Comparison of ENCODE assay signal across 24 mouse cellular contexts in the genomic region with DNA sequence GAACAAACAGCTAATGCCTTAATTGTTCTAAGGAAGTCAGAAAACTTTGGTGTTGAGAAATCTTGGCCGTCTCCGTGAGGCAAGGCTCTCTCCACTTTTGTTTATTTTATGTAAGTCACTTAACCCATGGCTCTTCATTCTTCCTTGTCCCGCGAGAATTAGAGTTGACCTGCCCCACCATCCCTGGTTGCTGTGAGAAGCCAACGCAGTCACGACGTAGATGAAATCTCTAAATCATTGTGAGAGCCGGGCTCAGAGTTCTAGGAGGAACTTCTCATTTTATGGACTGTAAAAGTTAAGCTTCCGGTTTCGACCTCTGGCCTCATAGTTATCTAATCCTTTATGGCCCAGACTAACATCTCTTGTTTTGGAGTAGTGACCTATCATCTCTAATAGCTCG.
DNase-seq lines count a peak whose midpoint lies in the region; ATAC-seq lines count a peak whose summit lies in the region.
"Had no signal": no experiment of that assay in that cellular context is flagged by ENCODE, and none has a peak within 500 bp of the region (broad histone marks: within the 10 kb centered on the region; RNA-seq: fewer than 3 reads in every experiment).

No protein-coding gene starts in this region.

- no peaks in the 10 kb centered on the region for H3K27me3 ChIP-seq in forebrain, embryonic 11.5 days (ENCODE audit: control insufficient read depth, insufficient read depth, low read length)
- H3K27me3 ChIP-seq: forebrain, embryonic 12.5 days; heart, embryonic 15.5 days; hindbrain, embryonic 15.5 days; intestine, embryonic 15.5 days; stomach, embryonic 15.5 days had no signal

- 89% methylated on average over 11 of the region's 11 CpGs for WGBS in forebrain, embryonic 11.5 days

- no peaks in the 10 kb centered on the region for H3K36me3 ChIP-seq in forebrain, embryonic 11.5 days (ENCODE audit: control insufficient read depth, insufficient read depth, low read length)
- H3K36me3 ChIP-seq: forebrain, embryonic 12.5 days; heart, embryonic 15.5 days; hindbrain, embryonic 15.5 days; intestine, embryonic 15.5 days; midbrain, embryonic 10.5 days; stomach, embryonic 15.5 days had no signal

- no peak overlapping the region for H3K9ac ChIP-seq in forebrain, embryonic 11.5 days (ENCODE audit: low read length)
- H3K9ac ChIP-seq: forebrain, embryonic 12.5 days; heart, embryonic 15.5 days; hindbrain, embryonic 15.5 days; intestine, embryonic 15.5 days; stomach, embryonic 15.5 days had no signal

- ATAC-seq in forebrain, embryonic 11.5 days (replicated peaks; ENCODE audit: low FRiP score), result no peak
- no peak for ATAC-seq in monocyte, adult 5-6 weeks (replicated peaks; ENCODE audit: insufficient number of reproducible peaks, low FRiP score, low TSS enrichment, poor library complexity, severe bottlenecking)
- ATAC-seq: intestine, embryonic 15.5 days; midbrain, embryonic 16.5 days had no signal

- no peaks in the 10 kb centered on the region for H3K9me3 ChIP-seq in forebrain, embryonic 11.5 days (ENCODE audit: control insufficient read depth, low read length)
- H3K9me3 ChIP-seq: heart, embryonic 15.5 days; hindbrain, embryonic 15.5 days; intestine, embryonic 15.5 days; stomach, embryonic 15.5 days had no signal

- H3K4me2 ChIP-seq in forebrain, embryonic 11.5 days (ENCODE audit: low read depth, low read length, severe bottlenecking), result no peak overlapping the region
- H3K4me2 ChIP-seq: forebrain, embryonic 12.5 days; heart, embryonic 15.5 days; hindbrain, embryonic 15.5 days; intestine, embryonic 15.5 days; stomach, embryonic 15.5 days had no signal

- no peak overlapping the region for H3K27ac ChIP-seq in forebrain, embryonic 11.5 days (ENCODE audit: low read depth, low read length)
- H3K27ac ChIP-seq: forebrain, embryonic 12.5 days; heart, embryonic 15.5 days; hindbrain, embryonic 15.5 days; intestine, embryonic 15.5 days; layer of hippocampus, adult 2 months; midbrain, embryonic 10.5 days; stomach, embryonic 15.5 days had no signal

- no peaks in the 10 kb centered on the region for H3K4me1 ChIP-seq in forebrain, embryonic 11.5 days (replicated peaks; ENCODE audit: control insufficient read depth, insufficient read depth, low read length)
- H3K4me1 ChIP-seq: forebrain, embryonic 12.5 days; heart, embryonic 15.5 days; hindbrain, embryonic 15.5 days; intestine, embryonic 15.5 days; midbrain, embryonic 10.5 days; stomach, embryonic 15.5 days had no signal

- no peak overlapping the region for H3K4me3 ChIP-seq in forebrain, embryonic 11.5 days (ENCODE audit: low read depth, low read length)
- H3K4me3 ChIP-seq: forebrain, embryonic 12.5 days; heart, embryonic 15.5 days; hindbrain, embryonic 15.5 days; intestine, embryonic 15.5 days; layer of hippocampus, adult 2 months; midbrain, embryonic 10.5 days; stomach, embryonic 15.5 days had no signal

- peak; percentile 43 for DNase-seq in kidney, adult 11 months
- no peak for DNase-seq in kidney, adult 18-20 months
- peak; percentile 75 for DNase-seq in adipocyte (ENCODE audit: low spot score)
- peak; percentile 58 for DNase-seq in kidney, adult 9 months
- DNase-seq in kidney, postnatal 14 days, result peak; percentile 77
- no peak for DNase-seq in forebrain, embryonic 11.5 days (ENCODE audit: low spot score)
- DNase-seq in ovary, adult 18-20 months (ENCODE audit: low spot score), result no peak
- DNase-seq: adrenal gland, adult 8-10 months; cerebellum, adult 8-10 months; cerebellum, postnatal 36 days; gastrocnemius, postnatal 36 days; heart, postnatal 4 days; layer of hippocampus, postnatal 36 days; right cerebral cortex, postnatal 4 days; thymus, postnatal 25 days had no signal

Comparison
In these comparisons a context has a peak if more than half of its experiments do, and no peak if none do; other contexts are left out.
1. DNase-seq: peak in kidney, adult 11 months (single experiment), adipocyte (single experiment), kidney, adult 9 months (single experiment) and kidney, postnatal 14 days (single experiment); none in kidney, adult 18-20 months (single experiment), forebrain, embryonic 11.5 days (single experiment) and ovary, adult 18-20 months (single experiment).